Mouse (Mus musculus): ENCODE data around the gene Ehd1.
"Not testable (repeated sequence)": the region's sequence is repeated elsewhere in the genome, so short reads cannot be mapped to it uniquely, and the experiment has no call there.

Ehd1 gene

GRCm38 (mm10) chr19:6279481-6280144, 3.1 kb downstream of the Ehd1 start:
- no peak for DNase-seq (ENCODE audit: low read depth, low spot score)

- DNase-seq (ENCODE audit: low read depth, low spot score) = no peak
These were observed 4.0 kb downstream of the Ehd1 start for GRCm38 (mm10) chr19:6280554-6280953.

GRCm38 (mm10) chr19:6281122-6282020, 4.8 kb downstream of the Ehd1 start:
- DNase-seq (ENCODE audit: low read depth, low spot score) = no peak

GRCm38 (mm10) chr19:6283001-6283400, 6.5 kb downstream of the Ehd1 start:
- DNase-seq (ENCODE audit: low read depth, low spot score) = no peak

- DNase-seq (ENCODE audit: low read depth, low spot score) = no peak
These were observed 8.0 kb downstream of the Ehd1 start for GRCm38 (mm10) chr19:6284502-6284901.

- no peak for DNase-seq (ENCODE audit: low read depth, low spot score)
These were observed 8.7 kb downstream of the Ehd1 start for GRCm38 (mm10) chr19:6285226-6285625.

GRCm38 (mm10) chr19:6285632-6286433, 9.3 kb downstream of the Ehd1 start:
- DNase-seq (ENCODE audit: low read depth, low spot score) = no peak

GRCm38 (mm10) chr19:6286434-6287401, 10.2 kb downstream of the Ehd1 start:
- no peak for DNase-seq (ENCODE audit: low read depth, low spot score)

- DNase-seq (ENCODE audit: low read depth, low spot score) = no peak
These were observed 11.8 kb downstream of the Ehd1 start for GRCm38 (mm10) chr19:6288236-6288894.

- DNase-seq (ENCODE audit: low read depth, low spot score) = no peak
These were observed 13.2 kb downstream of the Ehd1 start for GRCm38 (mm10) chr19:6289696-6290238.

- DNase-seq (ENCODE audit: low read depth, low spot score) = not testable (repeated sequence)
These were observed 14.2 kb downstream of the Ehd1 start for GRCm38 (mm10) chr19:6290720-6291116.

GRCm38 (mm10) chr19:6291117-6291781, 14.7 kb downstream of the Ehd1 start:
- no peak for DNase-seq (ENCODE audit: low read depth, low spot score)

GRCm38 (mm10) chr19:6292262-6292661, 15.7 kb downstream of the Ehd1 start:
- no peak for DNase-seq (ENCODE audit: low read depth, low spot score)

- DNase-seq (ENCODE audit: low read depth, low spot score) = no peak
These were observed 17.8 kb downstream of the Ehd1 start for GRCm38 (mm10) chr19:6294301-6294700.

- no peak for DNase-seq (ENCODE audit: low read depth, low spot score)
These were observed 20.2 kb downstream of the Ehd1 start for GRCm38 (mm10) chr19:6296551-6297210.

GRCm38 (mm10) chr19:6297641-6298040, 21.1 kb downstream of the Ehd1 start:
- peak; percentile 58 for DNase-seq (ENCODE audit: low read depth, low spot score)

- DNase-seq (ENCODE audit: low read depth, low spot score) = no peak
These were observed 22.5 kb downstream of the Ehd1 start for GRCm38 (mm10) chr19:6299003-6299402.

GRCm38 (mm10) chr19:6299450-6300267, 23.1 kb downstream of the Ehd1 start:
- DNase-seq (ENCODE audit: low read depth, low spot score) = no peak
